Mouse (Mus musculus): ENCODE measurements at regions not wholly inside any gene's neighbourhood (a gene's known extent, or its start where the extent isn't known, plus 50 kb on each side); places are given as distances from the start of the nearest gene placed in this dataset.

GRCm38 (mm10) chr15:7039119-7039518 is 51.3 kb upstream of the Lifr start:
- no peak overlapping the region for H3K27ac ChIP-seq (ENCODE audit: insufficient read depth, low read depth, low read length)
- WGBS, result 88% methylated on average over 5 of the region's 5 CpGs
- no peaks in the 10 kb centered on the region for H3K4me1 ChIP-seq (ENCODE audit: control insufficient read depth, insufficient read depth, low read length)
- no peak for TF ChIP-seq CTCF (IDR thresholded peaks at IDR 0.05; ENCODE audit: insufficient read depth, low read depth, low read length)
- no peak for TF ChIP-seq POLR2A (IDR thresholded peaks at IDR 0.05; ENCODE audit: insufficient read depth, low read depth, low read length)
- H3K4me3 ChIP-seq (ENCODE audit: insufficient read depth, low read depth, low read length), result no peak overlapping the region

- TF ChIP-seq CTCF (IDR thresholded peaks at IDR 0.05; ENCODE audit: insufficient read depth, low read depth, low read length) (no peak), POLR2A (IDR thresholded peaks at IDR 0.05; ENCODE audit: insufficient read depth, low read depth, low read length) (no peak)
- no peaks in the 10 kb centered on the region for H3K4me1 ChIP-seq (ENCODE audit: control insufficient read depth, insufficient read depth, low read length)
- H3K27ac ChIP-seq (ENCODE audit: insufficient read depth, low read depth, low read length), result no peak overlapping the region
- no peak overlapping the region for H3K4me3 ChIP-seq (ENCODE audit: insufficient read depth, low read depth, low read length)
- WGBS, result 66% methylated on average over 4 of the region's 4 CpGs
Measured at GRCm38 (mm10) chr15:7039825-7040224, 50.6 kb upstream of the Lifr start.

Measured in olfactory bulb, adult 2 months (tissue).